Mouse (Mus musculus): Measurements from ENCODE around the gene Trabd2b. TPM values are rescaled to one million over a fixed set of nuclear protein-coding genes. Genes with fewer than 3 reads are reported as not detected.

The Trabd2b gene
- total and polyA plus RNA-seq, 3 experiments: not detected

DNA sequence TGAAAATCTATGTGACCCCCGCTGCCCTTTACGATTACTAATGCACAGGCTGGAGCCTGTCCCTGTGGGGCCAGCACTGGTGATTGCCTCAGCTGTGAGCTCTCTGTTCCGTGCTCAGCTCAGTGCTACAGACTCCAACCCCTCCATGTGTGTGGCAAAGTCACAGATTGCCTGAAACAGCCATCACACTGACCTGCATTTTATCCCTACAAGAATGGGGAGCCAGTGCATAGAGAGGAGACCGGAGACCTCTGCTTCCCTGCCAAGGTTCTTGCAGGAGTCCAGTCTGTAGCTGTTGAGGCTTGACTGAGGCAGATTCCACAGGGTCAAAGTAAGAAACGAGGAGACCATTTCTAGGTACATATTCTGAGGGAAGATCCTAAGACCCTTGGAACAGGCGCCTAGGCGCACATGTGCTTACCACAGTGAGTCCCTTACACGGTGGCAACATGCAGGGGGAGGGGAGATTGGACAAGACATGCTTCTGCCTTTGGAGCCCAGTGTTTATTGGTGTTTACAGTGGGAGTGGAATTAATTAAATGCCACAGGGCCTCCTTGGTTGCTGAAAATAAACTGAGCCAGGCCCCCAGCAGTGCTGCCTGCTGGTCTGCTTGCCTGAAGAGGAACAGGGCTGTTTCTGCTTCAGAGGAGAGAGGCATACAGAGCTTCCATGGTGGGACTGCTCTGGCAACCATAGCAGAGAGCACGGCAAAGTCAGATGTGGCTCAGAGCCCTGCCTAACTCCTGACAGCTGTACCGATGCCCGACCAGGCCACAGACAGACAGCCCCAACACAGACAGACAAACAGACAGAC, 97.9 kb downstream of the Trabd2b start:
- Histone ChIP-seq H3K9ac (ENCODE audit: control insufficient read depth, low read depth, low read length, poor library complexity, severe bottlenecking) (no peak overlapping the region), H3K79me2 (ENCODE audit: control insufficient read depth, insufficient read depth, low read length, poor library complexity) (no peaks in the 10 kb centered on the region), H3K4me3 (ENCODE audit: control insufficient read depth in 1 of 2, insufficient read depth in 1 of 2, low read depth in 2 of 2, low read length in 2 of 2) (no peak overlapping the region), H3K27ac (ENCODE audit: control insufficient read depth, low read depth, low read length) (no peak overlapping the region), H3K4me1 (ENCODE audit: control insufficient read depth in 1 of 2, insufficient read depth in 2 of 2, low read length in 2 of 2) (no peaks in the 10 kb centered on the region), H3K27me3 (ENCODE audit: control insufficient read depth in 1 of 2, insufficient read depth in 2 of 2, low read length in 2 of 2) (no peaks in the 10 kb centered on the region), H3K36me3 (ENCODE audit: control insufficient read depth in 1 of 2, insufficient read depth in 2 of 2, low read length in 2 of 2) (no peaks in the 10 kb centered on the region), H3K9me3 (replicated peaks; ENCODE audit: insufficient read depth, low read length) (no peaks in the 10 kb centered on the region)
- no peak for TF ChIP-seq POLR2AphosphoS5 (IDR thresholded peaks at IDR 0.05; ENCODE audit: borderline replicate concordance, low read depth, low read length)
- no peak for TF ChIP-seq USF2 (IDR thresholded peaks at IDR 0.05; ENCODE audit: borderline replicate concordance in 1 of 2, insufficient read depth in 1 of 2, low read depth in 1 of 2, low read length in 2 of 2)
- no peak for TF ChIP-seq MYB (IDR thresholded peaks at IDR 0.05; ENCODE audit: low read depth, low read length)
- no peak for TF ChIP-seq MYC (IDR thresholded peaks at IDR 0.05; ENCODE audit: low read depth, low read length)
- TF ChIP-seq POLR2AphosphoS2 (IDR thresholded peaks at IDR 0.05; ENCODE audit: low read length): no peak
- no peak for TF ChIP-seq GABPA (IDR thresholded peaks at IDR 0.05; ENCODE audit: low read depth, low read length)
- no peak for TF ChIP-seq POLR2A (IDR thresholded peaks at IDR 0.05; ENCODE audit: control insufficient read depth in 1 of 2, insufficient read depth in 1 of 2, low read depth in 1 of 2, low read length in 2 of 2, poor library complexity in 1 of 2)
- TF ChIP-seq RCOR1 (IDR thresholded peaks at IDR 0.05; ENCODE audit: low read depth, low read length): no peak
- TF ChIP-seq JUND (IDR thresholded peaks at IDR 0.05; ENCODE audit: low read depth, low read length): no peak
- no peak for TF ChIP-seq TAL1 (IDR thresholded peaks at IDR 0.05; ENCODE audit: low read length)
- no peak for TF ChIP-seq UBTF (IDR thresholded peaks at IDR 0.05; ENCODE audit: borderline replicate concordance, insufficient read depth, low read depth, low read length)
- TF ChIP-seq NRF1 (IDR thresholded peaks at IDR 0.05; ENCODE audit: insufficient read depth, low read depth, low read length, poor library complexity, severe bottlenecking): no peak
- TF ChIP-seq TCF12 (IDR thresholded peaks at IDR 0.05; ENCODE audit: low read depth, low read length): no peak
- TF ChIP-seq MEF2A (IDR thresholded peaks at IDR 0.05; ENCODE audit: extremely low read depth, insufficient replicate concordance, low read depth, low read length, poor library complexity, severe bottlenecking): no peak
- no peak for TF ChIP-seq TBP (IDR thresholded peaks at IDR 0.05; ENCODE audit: low read depth, low read length)
- TF ChIP-seq USF1 (IDR thresholded peaks at IDR 0.05; ENCODE audit: low read depth, low read length): no peak
- TF ChIP-seq ZNF384 (IDR thresholded peaks at IDR 0.05; ENCODE audit: low read depth, low read length): no peak
- no peak for TF ChIP-seq CHD1 (IDR thresholded peaks at IDR 0.05; ENCODE audit: low read depth, low read length)
- no peak for TF ChIP-seq SMC3 (IDR thresholded peaks at IDR 0.05; ENCODE audit: low read depth, low read length)
- DNase-seq (ENCODE audit: low read depth, low spot score): no peak

DNA sequence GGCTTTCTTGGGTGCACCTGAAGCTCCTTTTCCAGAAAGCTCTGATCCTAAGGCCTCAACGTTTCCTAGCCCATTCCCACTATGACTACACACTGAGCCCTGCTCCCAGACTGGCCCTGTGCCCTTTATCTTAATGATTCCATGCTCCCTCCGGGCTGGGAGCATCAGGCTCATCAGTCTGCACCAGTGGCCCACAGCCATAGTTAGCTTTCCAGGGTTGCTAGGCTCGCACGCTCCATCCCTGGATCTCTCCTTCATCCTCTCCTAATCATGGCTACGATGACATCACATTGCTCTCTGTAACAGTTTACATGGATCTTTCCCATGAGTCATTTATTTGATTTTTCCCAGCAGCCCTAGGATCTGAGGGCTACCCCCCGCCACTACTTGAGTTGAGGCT, 103.1 kb downstream of the Trabd2b start:
- no peak for DNase-seq (ENCODE audit: low read depth, low spot score)
- TF ChIP-seq MYC (IDR thresholded peaks at IDR 0.05; ENCODE audit: low read depth, low read length): no peak
- Histone ChIP-seq H3K9ac (ENCODE audit: control insufficient read depth, low read depth, low read length, poor library complexity, severe bottlenecking) (no peak overlapping the region), H3K4me1 (ENCODE audit: control insufficient read depth in 1 of 2, insufficient read depth in 2 of 2, low read length in 2 of 2) (no peaks in the 10 kb centered on the region), H3K79me2 (ENCODE audit: control insufficient read depth, insufficient read depth, low read length, poor library complexity) (no peaks in the 10 kb centered on the region), H3K36me3 (ENCODE audit: control insufficient read depth in 1 of 2, insufficient read depth in 2 of 2, low read length in 2 of 2) (no peaks in the 10 kb centered on the region), H3K27ac (ENCODE audit: control insufficient read depth, low read depth, low read length) (no peak overlapping the region), H3K9me3 (replicated peaks; ENCODE audit: insufficient read depth, low read length) (no peaks in the 10 kb centered on the region), H3K4me3 (ENCODE audit: control insufficient read depth in 1 of 2, insufficient read depth in 1 of 2, low read depth in 2 of 2, low read length in 2 of 2) (no peak overlapping the region), H3K27me3 (ENCODE audit: control insufficient read depth in 1 of 2, insufficient read depth in 2 of 2, low read length in 2 of 2) (no peaks in the 10 kb centered on the region)
